Mouse (Mus musculus) liver, postnatal 0 days (tissue): ENCODE measurements around the gene Rogdi.

ENCODE experiments used
- CTCF ChIP-seq: sonication (generic); IDR thresholded peaks from 2 replicates; pipeline ENCODE4 v1.5.1; 2016; ENCODE audit warnings: antibody characterized with exemption, low read depth
- EP300 ChIP-seq: IDR thresholded peaks from 2 replicates; pipeline ENCODE4 v1.6.1; 2016; ENCODE audit warnings: antibody characterized with exemption, low read depth, mild to moderate bottlenecking

- TF ChIP-seq EP300: no peak
- TF ChIP-seq CTCF: no peak
These were observed 5.3 kb downstream of the Rogdi start for GRCm38 (mm10) chr16:5008076-5008475.
